Mouse (Mus musculus) layer of hippocampus, postnatal 36 days (tissue): ENCODE data around the gene Kif21a. TPM values are rescaled to one million over a fixed set of nuclear protein-coding genes. Genes with fewer than 3 reads are reported as not detected.

Experiments
- DNase-seq, 2 experiments: peaks; one replicate each; pipeline ENCODE4 v3.0.0; 2022
- total RNA-seq, 2 experiments: library from RNA; stranded (reverse); gene quantifications; 2 replicates each; pipeline ENCODE4 v1.2.3; 2021

Gene Kif21a
- total RNA-seq, 2 experiments from 2014 or later = 124 to 127 TPM

- no peak for DNase-seq
These were observed 111.3 kb downstream of the Kif21a start for GRCm38 (mm10) chr15:90938469-90938868.

DNA sequence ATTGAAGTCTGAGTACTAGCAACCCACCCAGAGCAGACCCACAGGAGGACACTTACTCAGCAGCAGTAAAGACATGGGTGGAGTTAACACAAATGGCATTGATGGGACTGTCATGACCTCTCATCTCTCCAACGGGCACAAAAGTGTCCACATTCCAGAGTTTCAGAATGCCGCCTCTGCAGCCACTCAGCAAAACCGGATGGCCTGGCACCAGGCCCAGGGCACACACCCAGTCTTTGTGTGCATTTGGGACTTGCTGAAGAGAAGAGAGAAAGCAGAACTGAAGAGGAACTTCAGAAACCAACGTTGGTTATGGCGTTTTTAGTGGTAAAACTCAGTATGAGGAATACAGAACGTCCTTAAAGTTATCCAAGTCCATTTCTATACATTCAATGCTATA, 114.2 kb downstream of the Kif21a start:
- no peak for DNase-seq

GRCm38 (mm10) chr15:90931451-90931850, 118.3 kb downstream of the Kif21a start:
- no peak for DNase-seq

- peak in 1 of 2 experiments; percentile 20 for DNase-seq
These were observed 120.7 kb downstream of the Kif21a start for GRCm38 (mm10) chr15:90929043-90929442.

- DNase-seq = no peak
These were observed 153.3 kb downstream of the Kif21a start for GRCm38 (mm10) chr15:90896480-90896879.

DNA sequence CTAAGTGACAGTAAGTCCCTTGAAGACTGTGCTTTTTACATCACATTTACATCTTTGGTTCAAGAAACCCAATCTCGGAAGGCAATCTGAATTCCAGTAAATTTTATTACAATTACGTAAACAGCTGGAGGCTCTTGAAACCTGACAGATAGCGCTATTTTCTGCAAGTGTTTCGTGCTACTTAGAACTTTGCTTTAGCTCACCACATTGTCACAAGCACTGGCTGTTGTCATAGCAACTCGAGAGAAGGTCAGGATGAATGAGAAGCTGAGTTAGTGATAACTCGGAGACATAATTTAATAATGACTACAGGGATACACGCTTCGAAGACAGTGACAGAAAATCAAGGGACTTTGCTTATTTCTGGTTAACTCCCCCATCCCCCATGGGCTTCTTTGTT, 162.3 kb downstream of the Kif21a start:
- DNase-seq = no peak

Other genes with a start within 250 kb of the Kif21a start
- gene Abcd2, start 141.9 kb upstream of the Kif21a start, total RNA-seq = 10 to 100 TPM; 17.8 to 18.8 TPM
- under 1 TPM in 1 of 2 experiments, not detected in 1; 0.17 TPM for gene CN725425, start 149.5 kb upstream of the Kif21a start, total RNA-seq